Mouse (Mus musculus) liver, embryonic 12.5 days (tissue): ENCODE data around the gene Sco1. TPM values are rescaled to one million over a fixed set of nuclear protein-coding genes. Genes with fewer than 3 reads are reported as not detected.

Experiments used
- ATAC-seq: fragments of 200-750 bp; cut with Nextera tagmentation; 2 replicates; pipeline ENCODE4 v1.8.0; 2017; ENCODE audit warnings: moderate number of reproducible peaks, mild to moderate bottlenecking, moderate library complexity
- H3K27ac ChIP-seq: fragments of 300-500 bp; sonication (generic); 2 replicates; pipeline ENCODE4 v1.5.1; 2016; ENCODE audit warnings: mild to moderate bottlenecking
- H3K27me3 ChIP-seq: fragments of 300-500 bp; sonication (generic); replicated peaks from 2 replicates; pipeline ENCODE4 v1.6.1; 2016; ENCODE audit warnings: mild to moderate bottlenecking, moderate library complexity
- H3K36me3 ChIP-seq: fragments of 300-500 bp; sonication (generic); 2 replicates; pipeline ENCODE4 v1.6.1; 2016; ENCODE audit warnings: mild to moderate bottlenecking, moderate library complexity
- H3K4me1 ChIP-seq: fragments of 300-500 bp; sonication (generic); 2 replicates; pipeline ENCODE4 v1.6.1; 2016
- H3K4me2 ChIP-seq: fragments of 300-500 bp; sonication (generic); 2 replicates; pipeline ENCODE4 v1.6.1; 2016; ENCODE audit warnings: mild to moderate bottlenecking, moderate library complexity
- H3K4me3 ChIP-seq: fragments of 300-500 bp; sonication (generic); 2 replicates; pipeline ENCODE4 v1.5.1; 2016; ENCODE audit warnings: mild to moderate bottlenecking, moderate library complexity
- H3K9ac ChIP-seq: fragments of 300-500 bp; sonication (generic); 2 replicates; pipeline ENCODE4 v1.6.1; 2016; ENCODE audit warnings: mild to moderate bottlenecking, moderate library complexity
- H3K9me3 ChIP-seq: fragments of 300-500 bp; sonication (generic); replicated peaks from 2 replicates; pipeline ENCODE4 v1.6.1; 2016; ENCODE audit warnings: mild to moderate bottlenecking, moderate library complexity
- WGBS: fragments of 180-500 bp; shearing (Covaris S2); methylation state at CpG from one replicate; pipeline ENCODE4 v1.1.7; 2016; ENCODE audit not compliant: insufficient replicate concordance; 5-methylcytosine and 5-hydroxymethylcytosine counted together
- polyA plus RNA-seq: library from polyadenylated mRNA; unstranded; fragments of >200 nt; fragmentation: Nextera tagmentation; extraction: Ambion mirVana; gene quantifications from 2 replicates; pipeline ENCODE4 v1.2.1, GENCODE M21; 2016

The Sco1 gene
- polyA plus RNA-seq, 1 experiment from 2014 or later, result 13.4 TPM

DNA sequence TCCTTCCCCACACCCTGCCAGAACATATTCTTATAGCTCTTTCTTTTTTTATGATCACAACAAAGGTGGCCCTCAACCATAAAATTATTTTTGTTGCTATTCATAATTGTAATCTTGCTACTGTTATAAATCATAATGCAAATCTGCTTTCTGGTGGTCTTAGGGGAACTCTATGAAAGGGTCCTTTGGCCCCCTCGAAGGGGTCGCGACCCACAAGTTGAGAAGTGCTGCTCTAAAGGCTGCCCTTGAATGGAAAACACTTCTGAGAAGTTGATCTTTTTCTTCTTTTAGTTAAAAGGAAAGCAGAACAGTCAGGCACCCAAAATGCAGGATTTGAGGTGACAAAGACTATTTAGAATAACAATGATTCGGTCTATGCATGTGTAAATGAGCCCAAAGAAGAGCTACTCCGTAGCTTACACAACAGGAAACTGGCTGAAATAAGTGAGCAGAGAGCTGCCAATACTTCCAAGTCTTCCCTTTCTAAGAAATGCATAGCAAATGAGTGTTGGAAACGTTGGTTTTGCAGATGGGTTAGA, 28.6 kb upstream of the Sco1 start:
- no peak for ATAC-seq
- Histone ChIP-seq H3K27ac (no peak overlapping the region), H3K4me3 (peak overlapping the region; percentile 41; the same call in 1 of the 2 replicates), H3K9ac (0 out of 2 replicates have a peak overlapping the region, but pooled peaks have one; percentile 50), H3K4me1 (peaks cover 19% of the 10 kb centered on the region), H3K9me3 (no peaks in the 10 kb centered on the region), H3K27me3 (peaks cover 16% of the 10 kb centered on the region), H3K4me2 (peak overlapping the region; percentile 86), H3K36me3 (no peaks in the 10 kb centered on the region)
- 44% methylated on average over 6 of the region's 6 CpGs for WGBS

DNA sequence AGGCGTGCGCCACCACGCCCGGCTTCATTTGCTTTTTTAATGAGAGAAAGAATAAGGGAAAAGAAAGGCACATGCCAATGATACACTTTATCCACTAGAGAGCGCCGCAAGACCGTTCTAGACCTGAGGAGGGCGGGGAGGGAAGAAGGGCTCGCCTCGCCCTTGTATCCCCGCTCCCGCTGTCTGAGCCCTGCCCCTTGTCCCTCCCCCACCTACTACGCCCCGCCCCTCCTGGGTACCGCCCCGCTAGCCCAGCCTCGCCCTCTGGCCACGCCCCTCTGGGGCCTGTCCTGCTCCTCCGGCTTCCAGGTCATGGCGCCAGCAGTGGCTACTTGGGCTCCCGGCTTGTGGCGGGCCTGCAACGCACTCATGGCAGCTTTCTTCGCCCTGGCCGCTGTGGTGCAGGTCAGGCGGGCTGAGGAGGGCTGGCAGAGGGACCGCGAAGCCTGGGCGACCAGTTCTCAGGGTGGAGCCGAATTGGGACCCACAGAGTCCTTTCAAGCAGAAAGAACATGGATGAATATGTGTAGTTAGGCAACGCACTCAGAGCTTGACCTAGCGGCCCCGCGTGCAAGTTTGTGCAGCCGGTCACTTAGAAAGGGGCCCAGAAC, 27.5 kb upstream of the Sco1 start, which contains the start of gene Tmem220:
TSS of gene Tmem220 (plus strand) at position 288 of the 611 bp plus-strand sequence.
- H3K9me3 ChIP-seq, result no peaks in the 10 kb centered on the region
- no peak within 1 kb of the TSS; the same call in 1 of the 2 replicates for H3K27ac ChIP-seq
- WGBS, result 2% methylated on average over 35 of the region's 35 CpGs
- no peaks in the 10 kb centered on the region for H3K36me3 ChIP-seq
- H3K27me3 ChIP-seq, result peaks cover 19% of the 10 kb centered on the region
- H3K4me2 ChIP-seq, result peak within 1 kb of the TSS; percentile 86
- peak within 1 kb of the TSS; percentile 75 for H3K9ac ChIP-seq
- H3K4me3 ChIP-seq, result peak within 1 kb of the TSS; percentile 63
- H3K4me1 ChIP-seq, result peaks cover 19% of the 10 kb centered on the region
- peak; percentile 100 for ATAC-seq

DNA sequence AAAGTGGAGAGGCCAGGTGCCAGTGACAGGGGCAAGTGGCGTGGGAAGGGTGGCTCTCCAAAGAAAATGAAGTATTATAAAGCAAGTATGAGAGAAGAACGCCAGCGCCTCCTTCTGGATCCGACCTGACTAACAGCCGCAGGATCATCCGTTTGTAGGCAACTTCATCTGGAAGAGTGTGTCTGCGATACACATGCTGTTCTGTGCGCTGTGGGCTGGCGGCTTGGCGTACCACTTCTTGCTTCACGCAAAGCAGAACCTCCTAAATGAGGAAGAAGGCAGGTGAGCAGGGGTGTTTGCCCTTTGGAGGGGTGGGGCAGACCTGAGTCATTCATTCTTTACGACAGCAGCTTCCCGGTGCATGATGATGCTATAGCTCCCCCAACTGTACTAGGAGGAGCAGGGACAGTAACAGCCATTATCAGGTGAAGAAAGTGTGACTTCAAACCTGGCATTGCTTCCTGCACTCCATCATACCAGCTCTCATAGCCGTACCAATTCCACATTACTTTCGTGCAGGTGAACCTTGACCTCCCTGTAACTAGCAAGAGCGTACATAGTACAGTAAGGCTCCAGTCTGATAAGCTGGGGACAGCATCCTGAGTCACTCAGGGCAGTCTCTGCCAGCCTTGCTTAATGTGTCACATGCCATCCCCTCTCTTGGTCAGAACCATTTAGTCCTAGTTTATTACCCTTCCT, 21.4 kb upstream of the Sco1 start:
- Histone ChIP-seq H3K4me2 (no peak overlapping the region), H3K4me1 (peaks cover 7% of the 10 kb centered on the region; the same call in 1 of the 2 replicates), H3K9ac (no peak overlapping the region), H3K36me3 (no peaks in the 10 kb centered on the region), H3K4me3 (no peak overlapping the region), H3K9me3 (no peaks in the 10 kb centered on the region), H3K27ac (no peak overlapping the region), H3K27me3 (peaks cover 9% of the 10 kb centered on the region)
- no peak for ATAC-seq
- 42% methylated on average over 16 of the region's 16 CpGs for WGBS

DNA sequence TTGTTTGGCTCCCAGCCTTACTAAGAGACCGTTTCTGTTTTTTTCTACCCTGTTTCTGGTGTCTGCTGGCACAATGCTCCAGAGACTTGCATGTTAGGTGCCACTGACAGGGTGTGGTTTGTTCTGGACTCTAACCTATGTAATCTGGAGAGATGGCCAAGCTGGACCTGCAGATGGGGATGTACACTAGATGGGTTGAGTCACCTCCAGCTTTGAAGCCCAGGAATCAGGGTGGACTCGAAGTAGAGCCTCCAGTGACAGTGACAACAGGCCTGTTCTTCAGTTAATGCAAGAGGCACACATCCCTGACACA, 20.9 kb upstream of the Sco1 start:
- Histone ChIP-seq H3K27me3 (peaks cover 9% of the 10 kb centered on the region), H3K4me3 (no peak overlapping the region), H3K9me3 (no peaks in the 10 kb centered on the region), H3K36me3 (no peaks in the 10 kb centered on the region), H3K4me1 (peaks cover 7% of the 10 kb centered on the region; the same call in 1 of the 2 replicates), H3K4me2 (no peak overlapping the region), H3K27ac (no peak overlapping the region), H3K9ac (no peak overlapping the region)
- ATAC-seq, result no peak
- WGBS, result 70% methylated on average over 2 of the region's 2 CpGs

DNA sequence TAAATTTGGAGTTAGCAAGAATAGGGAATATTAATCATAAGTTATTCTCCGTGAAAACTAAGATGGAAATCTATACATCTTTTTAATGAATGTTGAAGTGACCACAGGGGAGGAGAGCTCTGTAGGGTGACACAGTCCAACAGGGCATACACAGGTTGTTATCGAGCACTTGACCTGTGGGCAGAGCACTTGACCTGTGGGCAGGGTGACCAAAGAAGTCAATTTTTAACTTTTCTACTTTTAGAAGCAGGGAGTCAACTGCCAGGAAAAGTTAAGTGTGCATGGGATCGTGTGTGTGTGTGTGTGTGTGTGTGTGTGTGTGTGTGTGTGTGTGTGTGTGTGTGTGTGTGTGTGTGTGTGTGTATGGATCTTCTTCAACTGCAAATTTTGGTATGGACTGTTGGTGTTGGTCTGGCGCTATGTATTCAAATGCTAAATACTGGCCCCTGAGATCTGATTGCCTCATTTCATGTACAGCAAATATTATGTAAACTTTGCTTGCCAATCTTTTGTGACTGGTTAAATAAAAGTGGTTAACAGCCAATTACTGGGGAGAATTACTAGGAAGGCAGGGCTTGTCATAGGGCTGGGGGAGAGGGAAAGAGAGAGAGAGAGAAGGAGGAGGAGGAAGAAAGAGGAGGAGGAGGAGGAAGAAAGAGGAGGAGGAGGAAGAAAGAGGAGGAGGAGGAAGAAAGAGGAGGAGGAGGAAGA, 17.5 kb upstream of the Sco1 start:
- no peak overlapping the region for H3K4me2 ChIP-seq
- no peak overlapping the region for H3K4me3 ChIP-seq
- no peaks in the 10 kb centered on the region for H3K9me3 ChIP-seq
- peaks cover 3% of the 10 kb centered on the region; the same call in 1 of the 2 replicates for H3K27me3 ChIP-seq
- ATAC-seq, result peak; percentile 76; the same call in 1 of the 2 replicates
- no peak overlapping the region for H3K9ac ChIP-seq
- 50% methylated on average over 4 of the region's 4 CpGs for WGBS
- H3K27ac ChIP-seq, result no peak overlapping the region
- H3K4me1 ChIP-seq, result peaks cover 7% of the 10 kb centered on the region; the same call in 1 of the 2 replicates
- H3K36me3 ChIP-seq, result peaks cover 23% of the 10 kb centered on the region

DNA sequence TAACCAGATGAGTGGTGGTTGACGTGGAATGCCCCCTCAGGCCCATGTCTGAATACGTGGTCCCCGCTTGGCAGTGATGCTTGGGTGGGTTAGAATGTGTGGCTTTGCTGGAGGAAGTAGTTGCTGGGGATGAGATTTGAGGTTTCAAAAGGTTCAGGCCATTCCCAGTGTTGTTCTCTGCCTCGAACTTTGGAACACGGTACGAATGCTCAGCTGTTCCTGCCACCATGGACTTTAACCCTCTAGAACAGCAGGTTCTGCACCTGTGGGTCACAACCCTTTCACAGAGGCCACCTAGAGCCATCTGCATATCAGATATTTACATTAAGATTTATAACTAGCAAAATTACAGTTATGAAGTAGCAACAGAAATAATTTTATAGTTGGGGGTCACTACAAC, 16.2 kb upstream of the Sco1 start:
- H3K4me3 ChIP-seq, result no peak overlapping the region
- ATAC-seq, result no peak
- peaks cover 36% of the 10 kb centered on the region for H3K36me3 ChIP-seq
- peaks cover 5% of the 10 kb centered on the region; the same call in 1 of the 2 replicates for H3K4me1 ChIP-seq
- H3K9me3 ChIP-seq, result no peaks in the 10 kb centered on the region
- H3K27ac ChIP-seq, result no peak overlapping the region
- H3K27me3 ChIP-seq, result no peaks in the 10 kb centered on the region
- H3K9ac ChIP-seq, result no peak overlapping the region
- H3K4me2 ChIP-seq, result no peak overlapping the region
- WGBS, result 79% methylated on average over 6 of the region's 6 CpGs

DNA sequence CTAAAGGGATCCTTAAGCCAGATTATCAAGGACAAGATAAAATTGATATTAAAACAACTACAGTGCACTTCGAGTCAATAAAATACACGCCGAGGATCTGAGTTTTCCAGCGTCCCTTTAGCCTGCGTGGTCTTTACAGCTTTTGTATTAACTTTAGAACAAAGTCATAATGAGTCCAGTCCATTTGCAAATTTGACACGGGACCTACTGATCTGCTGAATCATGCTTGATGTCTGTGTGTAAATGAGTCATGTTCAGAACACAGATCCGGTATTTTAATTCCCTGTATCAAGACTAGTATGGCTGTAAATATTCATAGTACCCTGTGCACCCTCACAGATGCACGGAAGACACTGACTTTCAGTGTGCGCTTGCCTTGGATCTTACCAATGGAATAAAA, 15.6 kb upstream of the Sco1 start:
- WGBS, result 86% methylated on average over 9 of the region's 9 CpGs

DNA sequence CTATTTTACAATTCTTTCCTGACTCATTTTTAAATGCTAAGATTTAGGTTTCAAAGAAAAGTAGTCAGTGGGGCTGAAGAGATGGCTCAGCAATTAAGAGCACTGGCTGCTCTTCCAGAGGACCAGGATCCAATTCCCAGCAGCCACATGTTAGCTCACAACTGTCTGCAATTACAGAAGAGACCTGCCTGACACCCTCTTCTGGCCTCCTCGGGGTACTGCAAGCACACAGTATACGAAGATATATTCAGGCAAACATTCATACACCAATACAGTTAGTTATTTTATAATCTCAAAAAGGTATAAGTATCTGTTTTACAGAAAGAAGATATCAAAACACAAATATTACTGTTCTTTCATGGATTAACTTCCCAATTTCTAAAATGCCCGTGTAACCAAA, 12.7 kb upstream of the Sco1 start:
- Histone ChIP-seq H3K4me2 (no peak overlapping the region), H3K36me3 (peaks cover 49% of the 10 kb centered on the region), H3K4me1 (peaks cover 9% of the 10 kb centered on the region; the same call in 1 of the 2 replicates), H3K9ac (no peak overlapping the region), H3K9me3 (no peaks in the 10 kb centered on the region), H3K4me3 (no peak overlapping the region), H3K27me3 (no peaks in the 10 kb centered on the region), H3K27ac (no peak overlapping the region)
- no peak for ATAC-seq
- 64% methylated on average over 3 of the region's 3 CpGs for WGBS

More for the DNA sequence above, 15.6 kb upstream of the Sco1 start:
- Histone ChIP-seq H3K27me3 (no peaks in the 10 kb centered on the region), H3K36me3 (peaks cover 42% of the 10 kb centered on the region), H3K4me2 (no peak overlapping the region), H3K4me1 (no peaks in the 10 kb centered on the region), H3K4me3 (no peak overlapping the region), H3K27ac (no peak overlapping the region), H3K9me3 (no peaks in the 10 kb centered on the region), H3K9ac (no peak overlapping the region)
- ATAC-seq, result no peak

DNA sequence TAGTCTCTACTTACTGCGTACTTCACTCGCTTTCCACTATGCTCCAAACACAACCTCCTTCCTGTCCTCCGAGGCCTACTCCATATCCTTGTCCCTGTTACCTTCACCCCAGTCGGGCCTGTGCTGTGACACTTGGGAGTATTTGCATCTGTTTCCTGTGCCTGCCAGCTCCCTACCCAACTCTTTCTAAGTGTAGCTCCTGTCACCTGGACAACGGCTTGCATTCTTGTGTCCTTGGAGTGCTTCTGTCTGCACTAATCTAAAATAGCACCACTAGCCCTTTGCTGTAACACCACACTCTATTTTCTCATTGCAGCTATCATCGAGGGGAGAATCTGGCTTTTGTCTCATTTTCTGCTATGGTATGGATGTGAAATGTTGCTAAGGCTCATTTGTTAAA, 12.0 kb upstream of the Sco1 start:
- H3K9me3 ChIP-seq, result no peaks in the 10 kb centered on the region
- H3K27me3 ChIP-seq, result no peaks in the 10 kb centered on the region
- no peak overlapping the region for H3K4me3 ChIP-seq
- H3K4me2 ChIP-seq, result no peak overlapping the region
- H3K27ac ChIP-seq, result no peak overlapping the region
- 84% methylated on average over 6 of the region's 6 CpGs for WGBS
- no peak for ATAC-seq
- peaks cover 49% of the 10 kb centered on the region for H3K36me3 ChIP-seq
- no peak overlapping the region for H3K9ac ChIP-seq
- peaks cover 13% of the 10 kb centered on the region; the same call in 1 of the 2 replicates for H3K4me1 ChIP-seq

DNA sequence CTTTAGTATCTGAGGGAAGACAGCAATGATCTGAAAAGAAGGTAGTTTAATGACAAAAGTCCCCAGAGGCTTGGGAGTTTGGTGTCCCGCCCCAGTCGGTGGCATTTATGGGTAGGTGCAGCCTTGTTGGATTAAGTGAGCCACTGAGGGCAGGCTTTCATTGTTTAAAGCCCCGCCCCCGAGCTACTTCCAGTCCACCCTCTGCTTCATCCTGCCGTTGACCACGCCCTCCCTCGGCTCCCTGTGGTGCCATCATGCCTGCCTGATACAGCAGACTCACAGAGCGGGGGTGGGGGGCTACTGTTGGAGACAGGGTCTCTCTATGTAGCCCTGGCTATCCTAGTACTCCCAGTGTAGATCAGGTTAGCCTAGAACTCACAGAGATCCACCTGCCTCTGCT, 9.5 kb upstream of the Sco1 start:
- Histone ChIP-seq H3K27ac (no peak overlapping the region), H3K27me3 (no peaks in the 10 kb centered on the region), H3K4me3 (no peak overlapping the region), H3K4me2 (no peak overlapping the region), H3K36me3 (peaks cover 40% of the 10 kb centered on the region), H3K4me1 (peaks cover 13% of the 10 kb centered on the region; the same call in 1 of the 2 replicates), H3K9me3 (no peaks in the 10 kb centered on the region), H3K9ac (no peak overlapping the region)
- 44% methylated on average over 8 of the region's 8 CpGs for WGBS
- ATAC-seq, result peak; percentile 61

DNA sequence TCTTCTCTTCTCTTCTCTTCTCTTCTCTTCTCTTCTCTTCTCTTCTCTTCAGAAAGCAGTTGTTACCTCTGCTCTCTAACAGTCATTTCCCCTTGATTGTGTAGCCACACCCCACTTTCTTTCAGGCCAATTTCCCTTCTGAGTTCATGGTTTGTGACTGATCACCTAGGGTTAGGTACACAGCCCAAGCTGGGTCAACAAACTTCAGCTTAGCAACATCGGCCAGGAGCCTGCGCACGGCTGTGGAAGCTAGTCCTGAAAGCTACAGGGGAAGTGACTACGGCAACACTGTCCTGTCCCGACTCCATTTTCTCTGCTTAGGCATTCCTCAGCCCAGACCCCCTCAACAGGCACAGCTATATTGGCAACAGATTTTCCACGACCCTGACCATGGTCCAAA, 7.5 kb upstream of the Sco1 start:
- Histone ChIP-seq H3K27me3 (no peaks in the 10 kb centered on the region), H3K4me1 (peaks cover 13% of the 10 kb centered on the region; the same call in 1 of the 2 replicates), H3K4me3 (no peak overlapping the region), H3K27ac (no peak overlapping the region), H3K36me3 (peaks cover 33% of the 10 kb centered on the region), H3K9ac (no peak overlapping the region), H3K9me3 (no peaks in the 10 kb centered on the region), H3K4me2 (no peak overlapping the region)
- 67% methylated on average over 6 of the region's 6 CpGs for WGBS
- peak; percentile 40; the same call in 1 of the 2 replicates for ATAC-seq

DNA sequence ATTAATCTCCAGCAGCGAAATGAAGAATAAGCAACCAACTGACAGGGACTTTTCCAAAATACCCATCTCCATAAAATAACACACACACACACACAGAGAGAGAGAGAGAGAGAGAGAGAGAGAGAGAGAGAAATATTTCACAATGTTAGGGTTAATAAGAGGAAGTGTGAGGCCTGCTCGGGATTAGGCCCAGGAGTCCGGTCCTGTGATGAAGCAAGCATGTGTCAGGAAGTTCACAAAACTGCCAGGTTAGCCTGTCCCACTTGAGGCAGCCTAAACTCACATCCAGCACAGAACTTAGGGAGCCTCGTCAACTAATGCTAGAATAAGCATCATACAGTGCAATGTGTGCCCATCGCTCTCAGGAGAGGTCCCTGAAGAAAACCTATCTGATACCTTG, 5.3 kb upstream of the Sco1 start:
- H3K4me2 ChIP-seq, result no peak overlapping the region
- peaks cover 18% of the 10 kb centered on the region for H3K36me3 ChIP-seq
- H3K4me3 ChIP-seq, result no peak overlapping the region
- H3K4me1 ChIP-seq, result peaks cover 22% of the 10 kb centered on the region
- H3K9ac ChIP-seq, result no peak overlapping the region
- H3K27me3 ChIP-seq, result no peaks in the 10 kb centered on the region
- no peak overlapping the region for H3K27ac ChIP-seq
- ATAC-seq, result no peak
- WGBS, result 77% methylated on average over 5 of the region's 5 CpGs
- no peaks in the 10 kb centered on the region for H3K9me3 ChIP-seq
